Mouse (Mus musculus): Measurements from ENCODE around the gene Edrf1. TPM values are rescaled to one million over a fixed set of nuclear protein-coding genes. Genes with fewer than 3 reads are reported as not detected.

Edrf1 gene
- polyA plus RNA-seq, 1 experiment: 0.62 TPM

- Histone ChIP-seq H3K4me3 (replicated peaks) (no peak overlapping the region), H3K27me3 (ENCODE audit: control insufficient read depth) (no peaks in the 10 kb centered on the region), H3K36me3 (ENCODE audit: control insufficient read depth) (no peaks in the 10 kb centered on the region), H3K4me1 (ENCODE audit: control insufficient read depth) (no peaks in the 10 kb centered on the region), H3K9me3 (ENCODE audit: control insufficient read depth, low read length) (no peaks in the 10 kb centered on the region)
- TF ChIP-seq TAL1 (IDR thresholded peaks at IDR 0.05; ENCODE audit: low read length) (no peak), GATA1 (IDR thresholded peaks at IDR 0.05; ENCODE audit: low read length) (no peak)
These were observed 28.6 kb upstream of the Edrf1 start for GRCm38 (mm10) chr7:133608631-133609340.

- no peaks in the 10 kb centered on the region for H3K4me1 ChIP-seq (ENCODE audit: control insufficient read depth)
- no peak overlapping the region for H3K4me3 ChIP-seq (replicated peaks)
- TF ChIP-seq TAL1 (IDR thresholded peaks at IDR 0.05; ENCODE audit: low read length) (no peak), GATA1 (IDR thresholded peaks at IDR 0.05; ENCODE audit: low read length) (no peak)
- no peaks in the 10 kb centered on the region for H3K9me3 ChIP-seq (ENCODE audit: control insufficient read depth, low read length)
- H3K36me3 ChIP-seq (ENCODE audit: control insufficient read depth): no peaks in the 10 kb centered on the region
- no peaks in the 10 kb centered on the region for H3K27me3 ChIP-seq (ENCODE audit: control insufficient read depth)
These were observed 27.8 kb upstream of the Edrf1 start for GRCm38 (mm10) chr7:133609585-133609984.

- no peaks in the 10 kb centered on the region for H3K36me3 ChIP-seq (ENCODE audit: control insufficient read depth)
- no peaks in the 10 kb centered on the region for H3K9me3 ChIP-seq (ENCODE audit: control insufficient read depth, low read length)
- H3K27me3 ChIP-seq (ENCODE audit: control insufficient read depth): no peaks in the 10 kb centered on the region
- TF ChIP-seq TAL1 (IDR thresholded peaks at IDR 0.05; ENCODE audit: low read length) (no peak), GATA1 (IDR thresholded peaks at IDR 0.05; ENCODE audit: low read length) (no peak)
- no peaks in the 10 kb centered on the region for H3K4me1 ChIP-seq (ENCODE audit: control insufficient read depth)
- H3K4me3 ChIP-seq (replicated peaks): no peak overlapping the region
These were observed 24.4 kb upstream of the Edrf1 start for GRCm38 (mm10) chr7:133612981-133613380.

- TF ChIP-seq GATA1 (IDR thresholded peaks at IDR 0.05; ENCODE audit: low read length): no peak
- TF ChIP-seq TAL1 (IDR thresholded peaks at IDR 0.05; ENCODE audit: low read length): no peak
- H3K9me3 ChIP-seq (ENCODE audit: control insufficient read depth, low read length): no peaks in the 10 kb centered on the region
- no peaks in the 10 kb centered on the region; the same call in none of the 2 replicates for H3K27me3 ChIP-seq (ENCODE audit: control insufficient read depth)
- H3K4me3 ChIP-seq (replicated peaks): no peak overlapping the region
- no peaks in the 10 kb centered on the region for H3K4me1 ChIP-seq (ENCODE audit: control insufficient read depth)
- no peaks in the 10 kb centered on the region for H3K36me3 ChIP-seq (ENCODE audit: control insufficient read depth)
These were observed 16.6 kb upstream of the Edrf1 start for GRCm38 (mm10) chr7:133620721-133621120.

- H3K27me3 ChIP-seq (ENCODE audit: control insufficient read depth): no peaks in the 10 kb centered on the region; the same call in none of the 2 replicates
- TF ChIP-seq GATA1 (IDR thresholded peaks at IDR 0.05; ENCODE audit: low read length) (no peak), TAL1 (IDR thresholded peaks at IDR 0.05; ENCODE audit: low read length) (no peak)
- no peaks in the 10 kb centered on the region for H3K4me1 ChIP-seq (ENCODE audit: control insufficient read depth)
- no peaks in the 10 kb centered on the region for H3K9me3 ChIP-seq (ENCODE audit: control insufficient read depth, low read length)
- H3K4me3 ChIP-seq (replicated peaks): no peak overlapping the region
- no peaks in the 10 kb centered on the region for H3K36me3 ChIP-seq (ENCODE audit: control insufficient read depth)
These were observed 14.1 kb upstream of the Edrf1 start for GRCm38 (mm10) chr7:133623226-133623625.

- Histone ChIP-seq H3K9me3 (ENCODE audit: control insufficient read depth, low read length) (no peaks in the 10 kb centered on the region), H3K4me1 (ENCODE audit: control insufficient read depth) (no peaks in the 10 kb centered on the region), H3K27me3 (ENCODE audit: control insufficient read depth) (no peaks in the 10 kb centered on the region; the same call in none of the 2 replicates), H3K4me3 (replicated peaks) (no peak overlapping the region), H3K36me3 (ENCODE audit: control insufficient read depth) (no peaks in the 10 kb centered on the region)
- TF ChIP-seq GATA1 (IDR thresholded peaks at IDR 0.05; ENCODE audit: low read length): no peak
- TF ChIP-seq TAL1 (IDR thresholded peaks at IDR 0.05; ENCODE audit: low read length): no peak
These were observed 10.0 kb upstream of the Edrf1 start for GRCm38 (mm10) chr7:133627184-133627936.

GRCm38 (mm10) chr7:133630821-133631220, 6.5 kb upstream of the Edrf1 start:
- no peaks in the 10 kb centered on the region for H3K27me3 ChIP-seq (ENCODE audit: control insufficient read depth)
- H3K36me3 ChIP-seq (ENCODE audit: control insufficient read depth): no peaks in the 10 kb centered on the region
- no peak overlapping the region for H3K4me3 ChIP-seq (replicated peaks)
- TF ChIP-seq GATA1 (IDR thresholded peaks at IDR 0.05; ENCODE audit: low read length) (no peak), TAL1 (IDR thresholded peaks at IDR 0.05; ENCODE audit: low read length) (no peak)
- no peaks in the 10 kb centered on the region; the same call in 1 of the 2 replicates for H3K4me1 ChIP-seq (ENCODE audit: control insufficient read depth)
- no peaks in the 10 kb centered on the region for H3K9me3 ChIP-seq (ENCODE audit: control insufficient read depth, low read length)

GRCm38 (mm10) chr7:133632476-133632875, 4.9 kb upstream of the Edrf1 start:
- TF ChIP-seq TAL1 (IDR thresholded peaks at IDR 0.05; ENCODE audit: low read length) (no peak), GATA1 (IDR thresholded peaks at IDR 0.05; ENCODE audit: low read length) (no peak)
- Histone ChIP-seq H3K4me3 (replicated peaks) (no peak overlapping the region), H3K36me3 (ENCODE audit: control insufficient read depth) (no peaks in the 10 kb centered on the region), H3K4me1 (ENCODE audit: control insufficient read depth) (peaks cover 6% of the 10 kb centered on the region), H3K9me3 (ENCODE audit: control insufficient read depth, low read length) (no peaks in the 10 kb centered on the region), H3K27me3 (ENCODE audit: control insufficient read depth) (no peaks in the 10 kb centered on the region)

- TF ChIP-seq TAL1 (IDR thresholded peaks at IDR 0.05; ENCODE audit: low read length) (no peak), GATA1 (IDR thresholded peaks at IDR 0.05; ENCODE audit: low read length) (no peak)
- peaks cover 10% of the 10 kb centered on the region for H3K36me3 ChIP-seq (ENCODE audit: control insufficient read depth)
- H3K27me3 ChIP-seq (ENCODE audit: control insufficient read depth): no peaks in the 10 kb centered on the region
- H3K9me3 ChIP-seq (ENCODE audit: control insufficient read depth, low read length): no peaks in the 10 kb centered on the region
- H3K4me3 ChIP-seq (replicated peaks): no peak overlapping the region
- peaks cover 21% of the 10 kb centered on the region for H3K4me1 ChIP-seq (ENCODE audit: control insufficient read depth)
These were observed 2.3 kb upstream of the Edrf1 start for GRCm38 (mm10) chr7:133634932-133635650.
